Mouse (Mus musculus) forebrain, embryonic 13.5 days (tissue): ENCODE measurements at regions not wholly inside any gene's neighbourhood (a gene's known extent, or its start where the extent isn't known, plus 50 kb on each side); places are given as distances from the start of the nearest gene placed in this dataset.

Experiments
- ATAC-seq: fragments of 200-750 bp; cut with Nextera tagmentation; 2 replicates; pipeline ENCODE4 v1.8.0; 2017
- H3K27ac ChIP-seq: fragments of 300-500 bp; sonication (generic); 2 replicates; pipeline ENCODE4 v1.5.1; 2015; ENCODE audit warnings: inconsistent platforms, mild to moderate bottlenecking, moderate library complexity
- H3K27me3 ChIP-seq: fragments of 300-500 bp; sonication (generic); 2 replicates; pipeline ENCODE4 v1.6.1; 2015; ENCODE audit warnings: mild to moderate bottlenecking, inconsistent platforms
- H3K36me3 ChIP-seq: fragments of 300-500 bp; sonication (generic); 2 replicates; pipeline ENCODE4 v1.6.1; 2015; ENCODE audit warnings: mild to moderate bottlenecking, inconsistent platforms; ENCODE audit not compliant: poor library complexity, severe bottlenecking
- H3K4me1 ChIP-seq: fragments of 300-500 bp; sonication (generic); 2 replicates; pipeline ENCODE4 v1.6.1; 2015; ENCODE audit warnings: inconsistent platforms
- H3K4me2 ChIP-seq: fragments of 300-500 bp; sonication (generic); 2 replicates; pipeline ENCODE4 v1.6.1; 2015; ENCODE audit warnings: inconsistent platforms, mild to moderate bottlenecking, moderate library complexity
- H3K4me3 ChIP-seq: fragments of 300-500 bp; sonication (generic); 2 replicates; pipeline ENCODE4 v1.5.1; 2015; ENCODE audit warnings: mild to moderate bottlenecking, inconsistent platforms
- H3K9ac ChIP-seq: fragments of 300-500 bp; sonication (generic); 2 replicates; pipeline ENCODE4 v1.6.1; 2015; ENCODE audit warnings: mild to moderate bottlenecking, inconsistent platforms
- H3K9me3 ChIP-seq: fragments of 300-500 bp; sonication (generic); replicated peaks from 2 replicates; pipeline ENCODE4 v1.6.1; 2016; ENCODE audit warnings: inconsistent platforms
- WGBS: fragments of 180-500 bp; shearing (Covaris S2); methylation state at CpG from one replicate; pipeline ENCODE4 v1.1.7; 2015; 5-methylcytosine and 5-hydroxymethylcytosine counted together

DNA sequence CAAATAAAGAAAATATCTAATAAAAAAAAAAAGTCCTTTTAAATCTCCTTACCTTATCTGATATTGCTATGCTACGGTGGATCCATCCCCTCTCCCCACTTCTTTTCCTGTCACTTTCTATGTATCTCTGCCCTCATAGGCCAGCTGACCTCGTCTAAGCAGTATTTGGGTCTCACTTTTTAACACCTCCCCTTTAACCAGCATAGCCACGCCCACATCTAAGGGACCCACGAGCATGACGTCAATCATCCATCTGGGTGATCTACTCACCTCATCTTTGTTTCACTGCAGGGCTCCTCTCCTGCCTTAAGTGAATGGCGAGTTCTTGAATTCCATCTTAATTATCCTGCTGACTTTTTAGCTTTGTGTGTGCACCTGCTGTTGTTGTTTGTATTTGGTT, 97.4 kb upstream of the Arhgap5 start:
- H3K27ac ChIP-seq: no peak overlapping the region

GRCm38 (mm10) chr12:52408307-52408895, 95.4 kb upstream of the Arhgap5 start:
- Histone ChIP-seq H3K4me3 (no peak overlapping the region), H3K4me2 (no peak overlapping the region), H3K27me3 (no peaks in the 10 kb centered on the region), H3K9ac (no peak overlapping the region), H3K36me3 (no peaks in the 10 kb centered on the region), H3K4me1 (peaks cover 13% of the 10 kb centered on the region), H3K9me3 (no peaks in the 10 kb centered on the region), H3K27ac (no peak overlapping the region)
- no peak for ATAC-seq
- 86% methylated on average over 8 of the region's 8 CpGs for WGBS

More for the DNA sequence above, 97.4 kb upstream of the Arhgap5 start:
- H3K27me3 ChIP-seq: no peaks in the 10 kb centered on the region
- H3K36me3 ChIP-seq: no peaks in the 10 kb centered on the region
- no peak overlapping the region for H3K9ac ChIP-seq
- WGBS: 78% methylated on average over 6 of the region's 6 CpGs
- H3K4me3 ChIP-seq: no peak overlapping the region
- H3K4me1 ChIP-seq: no peaks in the 10 kb centered on the region
- no peak overlapping the region for H3K4me2 ChIP-seq
- no peak for ATAC-seq
- H3K9me3 ChIP-seq: no peaks in the 10 kb centered on the region; the same call in 1 of the 2 replicates

DNA sequence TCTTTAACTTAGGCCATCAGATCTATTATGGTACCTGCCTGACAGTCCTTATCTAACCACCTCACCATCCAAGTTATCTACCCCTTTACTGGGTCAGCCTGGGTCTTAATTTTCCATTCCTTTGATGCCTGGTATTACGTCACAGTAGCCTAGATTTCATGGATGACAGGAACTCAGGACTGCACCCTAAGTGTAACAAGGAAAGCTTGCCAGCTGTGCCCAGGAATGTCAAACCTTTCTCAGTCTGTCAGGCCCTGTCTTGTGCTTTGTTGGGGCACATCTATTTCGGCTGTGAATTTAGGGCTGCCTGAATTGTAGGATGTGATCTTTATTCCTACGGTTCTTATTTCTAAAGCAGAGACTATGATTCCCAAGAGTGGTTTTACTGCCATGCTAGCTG, 94.6 kb upstream of the Arhgap5 start:
- WGBS: 93% methylated on average over 3 of the region's 3 CpGs
- H3K9me3 ChIP-seq: no peaks in the 10 kb centered on the region
- H3K4me3 ChIP-seq: no peak overlapping the region
- H3K4me2 ChIP-seq: no peak overlapping the region
- ATAC-seq: no peak
- H3K4me1 ChIP-seq: peaks cover 13% of the 10 kb centered on the region
- H3K9ac ChIP-seq: no peak overlapping the region
- no peaks in the 10 kb centered on the region for H3K27me3 ChIP-seq
- no peak overlapping the region for H3K27ac ChIP-seq
- H3K36me3 ChIP-seq: no peaks in the 10 kb centered on the region

DNA sequence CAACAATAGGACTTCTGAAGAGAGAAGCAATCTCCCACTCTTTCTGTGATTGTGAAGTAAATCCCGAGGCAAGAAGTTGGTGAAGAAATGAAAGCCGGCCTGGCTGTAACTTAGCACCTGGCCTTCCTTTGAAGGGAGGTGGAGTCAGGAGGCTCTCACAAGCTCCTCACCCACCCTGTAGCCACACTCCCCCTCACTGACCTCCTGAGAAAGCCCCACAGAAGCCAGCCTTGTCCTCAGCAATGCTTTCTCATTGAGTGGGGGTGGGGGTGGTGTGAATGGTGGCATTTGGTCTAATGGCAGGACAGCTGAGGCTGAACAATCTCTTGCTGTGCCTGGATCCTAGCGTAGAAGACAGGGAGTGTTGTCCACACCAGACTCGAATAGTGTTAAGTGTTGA, 91.6 kb upstream of the Arhgap5 start:
- Histone ChIP-seq H3K4me2 (no peak overlapping the region), H3K4me1 (peaks cover 13% of the 10 kb centered on the region), H3K9me3 (no peaks in the 10 kb centered on the region), H3K9ac (no peak overlapping the region), H3K27me3 (no peaks in the 10 kb centered on the region), H3K36me3 (no peaks in the 10 kb centered on the region), H3K27ac (peak overlapping the region; percentile 31), H3K4me3 (no peak overlapping the region)
- WGBS: 71% methylated on average over 4 of the region's 4 CpGs
- ATAC-seq: no peak

GRCm38 (mm10) chr12:52413046-52413473, 90.7 kb upstream of the Arhgap5 start:
- H3K4me1 ChIP-seq: peaks cover 13% of the 10 kb centered on the region
- H3K4me3 ChIP-seq: no peak overlapping the region
- peak; percentile 53; the same call in 1 of the 2 replicates for ATAC-seq
- WGBS: 15% methylated on average over 8 of the region's 8 CpGs
- H3K9ac ChIP-seq: no peak overlapping the region
- H3K4me2 ChIP-seq: peak overlapping the region; percentile 36
- no peaks in the 10 kb centered on the region for H3K36me3 ChIP-seq
- H3K27ac ChIP-seq: no peak overlapping the region
- no peaks in the 10 kb centered on the region for H3K9me3 ChIP-seq
- no peaks in the 10 kb centered on the region for H3K27me3 ChIP-seq

GRCm38 (mm10) chr12:52422729-52423128, 81.0 kb upstream of the Arhgap5 start:
- WGBS: 90% methylated on average over 1 of the region's 1 CpGs
- no peak overlapping the region for H3K4me3 ChIP-seq
- no peak for ATAC-seq
- H3K9ac ChIP-seq: no peak overlapping the region
- no peaks in the 10 kb centered on the region for H3K9me3 ChIP-seq
- no peak overlapping the region for H3K4me2 ChIP-seq
- H3K27ac ChIP-seq: no peak overlapping the region
- H3K27me3 ChIP-seq: no peaks in the 10 kb centered on the region
- H3K4me1 ChIP-seq: no peaks in the 10 kb centered on the region
- H3K36me3 ChIP-seq: no peaks in the 10 kb centered on the region

GRCm38 (mm10) chr12:52424336-52425034, 79.3 kb upstream of the Arhgap5 start:
- no peak overlapping the region for H3K4me3 ChIP-seq
- H3K27me3 ChIP-seq: no peaks in the 10 kb centered on the region
- H3K4me2 ChIP-seq: no peak overlapping the region
- H3K27ac ChIP-seq: no peak overlapping the region
- no peak overlapping the region for H3K9ac ChIP-seq
- 77% methylated on average over 3 of the region's 3 CpGs for WGBS
- H3K9me3 ChIP-seq: no peaks in the 10 kb centered on the region
- H3K36me3 ChIP-seq: no peaks in the 10 kb centered on the region
- no peaks in the 10 kb centered on the region for H3K4me1 ChIP-seq
- ATAC-seq: no peak

DNA sequence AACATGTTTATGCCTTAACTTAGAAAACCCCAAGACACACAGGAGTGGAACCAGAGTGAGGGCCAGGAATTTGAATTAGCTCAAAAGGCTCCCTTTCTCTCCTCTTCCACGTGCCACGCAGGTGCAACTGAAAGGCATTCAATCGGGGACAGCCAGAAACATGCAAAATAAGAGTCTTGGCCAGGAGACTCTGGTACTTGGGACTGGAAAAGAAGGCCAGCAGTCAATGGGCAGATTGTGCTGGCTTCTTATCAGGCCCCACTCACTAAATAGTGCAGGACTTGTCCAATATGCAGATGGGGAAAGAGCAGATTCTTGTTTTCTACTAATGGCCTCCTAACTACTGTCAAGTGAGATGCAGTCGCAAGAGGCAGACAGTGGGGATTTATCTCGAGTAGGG, 73.8 kb upstream of the Arhgap5 start:
- Histone ChIP-seq H3K36me3 (no peaks in the 10 kb centered on the region), H3K9ac (no peak overlapping the region), H3K27me3 (no peaks in the 10 kb centered on the region), H3K9me3 (no peaks in the 10 kb centered on the region), H3K4me2 (no peak overlapping the region), H3K27ac (no peak overlapping the region), H3K4me3 (no peak overlapping the region), H3K4me1 (peaks cover 5% of the 10 kb centered on the region)
- 64% methylated on average over 5 of the region's 5 CpGs for WGBS
- ATAC-seq: no peak

DNA sequence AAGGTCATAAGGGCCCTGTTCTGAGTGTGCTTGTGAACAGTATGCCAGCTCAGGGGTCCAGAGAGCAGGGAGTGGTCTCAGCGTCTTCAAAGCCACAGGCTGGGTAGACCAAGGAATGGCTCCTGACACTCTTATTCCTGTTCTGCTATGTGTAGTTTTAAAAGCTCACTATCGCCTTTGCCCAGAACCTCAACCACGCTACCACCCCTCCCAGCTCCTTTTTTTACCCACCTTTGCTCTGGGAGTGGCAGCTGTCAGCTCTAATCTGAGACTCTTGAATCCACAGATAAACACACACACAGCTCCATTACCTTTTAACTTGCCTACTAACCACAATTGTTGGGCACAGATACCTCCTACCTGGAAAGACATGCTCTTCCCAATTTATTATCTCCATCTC, 71.8 kb upstream of the Arhgap5 start:
- WGBS: 88% methylated on average over 3 of the region's 3 CpGs

DNA sequence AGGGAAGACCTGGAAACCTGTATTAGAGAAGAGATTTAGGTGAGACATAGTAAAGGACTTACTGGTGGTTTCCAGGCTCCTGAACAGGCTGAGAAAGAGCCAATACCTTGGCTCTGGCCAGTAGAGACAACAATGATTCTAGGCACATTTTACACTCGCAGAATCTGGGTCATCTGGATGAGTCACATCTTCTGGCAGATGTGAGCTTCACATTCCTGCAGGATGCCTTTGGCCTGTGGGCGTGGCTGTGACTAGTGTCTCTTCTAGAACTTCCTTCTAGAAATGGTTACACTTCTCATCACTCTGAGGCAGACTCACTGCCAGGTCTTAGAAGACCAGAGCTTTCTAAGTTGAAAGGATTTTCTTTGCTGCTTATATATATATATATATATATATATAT, 69.8 kb upstream of the Arhgap5 start:
- 84% methylated on average over 2 of the region's 2 CpGs for WGBS
- no peak for ATAC-seq

More for the DNA sequence above, 71.8 kb upstream of the Arhgap5 start:
- no peaks in the 10 kb centered on the region for H3K27me3 ChIP-seq
- no peak for ATAC-seq
- no peak overlapping the region for H3K9ac ChIP-seq
- no peak overlapping the region for H3K4me2 ChIP-seq
- peaks cover 17% of the 10 kb centered on the region for H3K4me1 ChIP-seq
- no peak overlapping the region for H3K27ac ChIP-seq
- no peak overlapping the region for H3K4me3 ChIP-seq
- H3K9me3 ChIP-seq: no peaks in the 10 kb centered on the region
- H3K36me3 ChIP-seq: no peaks in the 10 kb centered on the region

GRCm38 (mm10) chr12:52435321-52435720, 68.5 kb upstream of the Arhgap5 start:
- no peak overlapping the region for H3K9ac ChIP-seq
- no peak overlapping the region for H3K4me3 ChIP-seq
- no peaks in the 10 kb centered on the region for H3K36me3 ChIP-seq
- H3K27ac ChIP-seq: no peak overlapping the region
- ATAC-seq: peak; percentile 57; the same call in 1 of the 2 replicates
- no peaks in the 10 kb centered on the region for H3K9me3 ChIP-seq
- peaks cover 23% of the 10 kb centered on the region for H3K4me1 ChIP-seq
- peak overlapping the region; percentile 43 for H3K4me2 ChIP-seq
- 30% methylated on average over 5 of the region's 5 CpGs for WGBS
- H3K27me3 ChIP-seq: no peaks in the 10 kb centered on the region

More for the DNA sequence above, 69.8 kb upstream of the Arhgap5 start:
- no peak overlapping the region for H3K27ac ChIP-seq
- no peaks in the 10 kb centered on the region for H3K27me3 ChIP-seq
- H3K4me3 ChIP-seq: no peak overlapping the region
- no peaks in the 10 kb centered on the region for H3K9me3 ChIP-seq
- H3K4me1 ChIP-seq: peaks cover 21% of the 10 kb centered on the region
- no peaks in the 10 kb centered on the region for H3K36me3 ChIP-seq
- no peak overlapping the region for H3K4me2 ChIP-seq
- no peak overlapping the region for H3K9ac ChIP-seq

DNA sequence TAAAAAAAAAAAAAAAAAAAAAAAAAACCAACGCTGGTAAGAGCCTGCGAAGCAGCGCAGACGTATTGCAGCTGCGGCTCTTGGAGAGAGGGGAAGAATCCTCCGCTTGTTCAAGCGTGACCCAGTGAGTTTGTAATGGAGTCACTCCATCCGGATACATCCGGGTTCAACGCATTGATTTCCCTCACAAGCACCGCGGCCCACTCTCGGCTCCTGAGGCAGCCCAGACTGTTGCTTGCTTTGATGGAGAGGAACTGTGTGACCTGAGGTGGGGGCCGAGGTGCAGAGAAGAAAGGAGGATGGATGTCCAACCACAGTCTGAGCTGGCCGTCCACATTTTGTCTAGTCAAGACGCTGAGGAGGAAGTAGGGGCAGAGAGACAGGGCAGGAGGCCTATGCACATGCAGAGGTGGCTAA, 68.0 kb upstream of the Arhgap5 start:
- Histone ChIP-seq H3K36me3 (no peaks in the 10 kb centered on the region), H3K27ac (peak overlapping the region; percentile 45; the same call in 1 of the 2 replicates), H3K9ac (no peak overlapping the region), H3K9me3 (no peaks in the 10 kb centered on the region), H3K4me3 (no peak overlapping the region), H3K4me1 (peaks cover 27% of the 10 kb centered on the region), H3K4me2 (peak overlapping the region; percentile 43), H3K27me3 (no peaks in the 10 kb centered on the region)
- ATAC-seq: peak; percentile 59
- 28% methylated on average over 16 of the region's 16 CpGs for WGBS
